Mouse (Mus musculus): Measurements from ENCODE around the gene Ppp4r1. TPM values are rescaled to one million over a fixed set of nuclear protein-coding genes. Genes with fewer than 3 reads are reported as not detected.

Gene Ppp4r1
- polyA plus RNA-seq, 1 experiment from 2014 or later: 21.2 TPM

GRCm38 (mm10) chr17:65866201-65866600 lies 83.8 kb downstream of the Ppp4r1 start:
- Histone ChIP-seq H3K27me3 (replicated peaks; ENCODE audit: insufficient read depth, low read length) (no peaks in the 10 kb centered on the region), H3K9ac (replicated peaks; ENCODE audit: low read depth) (no peak overlapping the region), H3K4me1 (ENCODE audit: insufficient read depth, low read depth, low read length) (no peaks in the 10 kb centered on the region), H3K9me3 (ENCODE audit: low read length) (no peaks in the 10 kb centered on the region), H3K27ac (ENCODE audit: low read length) (no peak overlapping the region), H3K36me3 (ENCODE audit: insufficient read depth, low read length) (peaks cover 10% of the 10 kb centered on the region; the same call in 1 of the 2 replicates), H3K4me2 (replicated peaks; ENCODE audit: low read depth, low read length) (no peak overlapping the region), H3K4me3 (ENCODE audit: low read depth, low read length) (no peak overlapping the region)
- 57% methylated on average over 3 of the region's 3 CpGs for WGBS
- TF ChIP-seq EP300 (IDR thresholded peaks at IDR 0.05) (no peak), CTCF (IDR thresholded peaks at IDR 0.05) (no peak)
- DNase-seq (ENCODE audit: low spot score) (no peak), ATAC-seq (no peak)

- WGBS: 93% methylated on average over 5 of the region's 5 CpGs
- no peaks in the 10 kb centered on the region for H3K27me3 ChIP-seq (replicated peaks; ENCODE audit: insufficient read depth, low read length)
- H3K9me3 ChIP-seq (ENCODE audit: low read length): no peaks in the 10 kb centered on the region
- H3K4me1 ChIP-seq (ENCODE audit: insufficient read depth, low read depth, low read length): no peaks in the 10 kb centered on the region; the same call in 1 of the 2 replicates
- no peak overlapping the region for H3K9ac ChIP-seq (replicated peaks; ENCODE audit: low read depth)
- no peak for TF ChIP-seq EP300 (IDR thresholded peaks at IDR 0.05)
- TF ChIP-seq CTCF (IDR thresholded peaks at IDR 0.05): no peak
- peaks cover 10% of the 10 kb centered on the region; the same call in 1 of the 2 replicates for H3K36me3 ChIP-seq (ENCODE audit: insufficient read depth, low read length)
- DNase-seq (ENCODE audit: low spot score): no peak
- no peak overlapping the region for H3K4me2 ChIP-seq (replicated peaks; ENCODE audit: low read depth, low read length)
- H3K27ac ChIP-seq (ENCODE audit: low read length): no peak overlapping the region
- ATAC-seq: no peak
- no peak overlapping the region for H3K4me3 ChIP-seq (ENCODE audit: low read depth, low read length)
Measured at GRCm38 (mm10) chr17:65867996-65868395, 85.6 kb downstream of the Ppp4r1 start.

GRCm38 (mm10) chr17:65869720-65870119 lies 87.3 kb downstream of the Ppp4r1 start:
- WGBS: 84% methylated on average over 10 of the region's 10 CpGs

GRCm38 (mm10) chr17:65870146-65870545 lies 87.8 kb downstream of the Ppp4r1 start:
- peak; percentile 74 for DNase-seq (ENCODE audit: low spot score)
- Histone ChIP-seq H3K4me2 (replicated peaks; ENCODE audit: low read depth, low read length) (no peak overlapping the region), H3K27ac (ENCODE audit: low read length) (no peak overlapping the region), H3K9ac (replicated peaks; ENCODE audit: low read depth) (no peak overlapping the region), H3K4me1 (ENCODE audit: insufficient read depth, low read depth, low read length) (no peaks in the 10 kb centered on the region; the same call in 1 of the 2 replicates), H3K4me3 (ENCODE audit: low read depth, low read length) (no peak overlapping the region), H3K9me3 (ENCODE audit: low read length) (no peaks in the 10 kb centered on the region), H3K36me3 (ENCODE audit: insufficient read depth, low read length) (no peaks in the 10 kb centered on the region), H3K27me3 (replicated peaks; ENCODE audit: insufficient read depth, low read length) (no peaks in the 10 kb centered on the region)
- peak; percentile 54 for ATAC-seq
- peak; percentile 85 for TF ChIP-seq CTCF (IDR thresholded peaks at IDR 0.05)
- TF ChIP-seq EP300 (IDR thresholded peaks at IDR 0.05): no peak
- WGBS: 28% methylated on average over 4 of the region's 4 CpGs

More at GRCm38 (mm10) chr17:65869720-65870119, 87.3 kb downstream of the Ppp4r1 start:
- Histone ChIP-seq H3K9ac (replicated peaks; ENCODE audit: low read depth) (no peak overlapping the region), H3K9me3 (ENCODE audit: low read length) (no peaks in the 10 kb centered on the region), H3K4me1 (ENCODE audit: insufficient read depth, low read depth, low read length) (no peaks in the 10 kb centered on the region; the same call in 1 of the 2 replicates), H3K27me3 (replicated peaks; ENCODE audit: insufficient read depth, low read length) (no peaks in the 10 kb centered on the region), H3K4me3 (ENCODE audit: low read depth, low read length) (no peak overlapping the region), H3K36me3 (ENCODE audit: insufficient read depth, low read length) (no peaks in the 10 kb centered on the region), H3K4me2 (replicated peaks; ENCODE audit: low read depth, low read length) (no peak overlapping the region), H3K27ac (ENCODE audit: low read length) (no peak overlapping the region)
- DNase-seq (ENCODE audit: low spot score) (no peak), ATAC-seq (no peak)
- no peak for TF ChIP-seq CTCF (IDR thresholded peaks at IDR 0.05)
- no peak for TF ChIP-seq EP300 (IDR thresholded peaks at IDR 0.05)

GRCm38 (mm10) chr17:65871641-65872041 lies 89.3 kb downstream of the Ppp4r1 start:
- ATAC-seq: 0 out of 2 replicates have a peak, but pooled peaks have one; percentile 20
- Histone ChIP-seq H3K4me2 (replicated peaks; ENCODE audit: low read depth, low read length) (no peak overlapping the region), H3K4me1 (ENCODE audit: insufficient read depth, low read depth, low read length) (no peaks in the 10 kb centered on the region; the same call in 1 of the 2 replicates), H3K27me3 (replicated peaks; ENCODE audit: insufficient read depth, low read length) (no peaks in the 10 kb centered on the region), H3K4me3 (ENCODE audit: low read depth, low read length) (no peak overlapping the region), H3K9me3 (ENCODE audit: low read length) (no peaks in the 10 kb centered on the region), H3K27ac (ENCODE audit: low read length) (peak overlapping the region; percentile 47; the same call in 1 of the 2 replicates), H3K36me3 (ENCODE audit: insufficient read depth, low read length) (no peaks in the 10 kb centered on the region), H3K9ac (replicated peaks; ENCODE audit: low read depth) (no peak overlapping the region)
- 17% methylated on average over 5 of the region's 5 CpGs for WGBS
- no peak for DNase-seq (ENCODE audit: low spot score)
- TF ChIP-seq EP300 (IDR thresholded peaks at IDR 0.05) (no peak), CTCF (IDR thresholded peaks at IDR 0.05) (no peak)

- Histone ChIP-seq H3K9ac (replicated peaks; ENCODE audit: low read depth) (no peak overlapping the region), H3K4me3 (ENCODE audit: low read depth, low read length) (no peak overlapping the region), H3K9me3 (ENCODE audit: low read length) (no peaks in the 10 kb centered on the region), H3K4me2 (replicated peaks; ENCODE audit: low read depth, low read length) (no peak overlapping the region), H3K27me3 (replicated peaks; ENCODE audit: insufficient read depth, low read length) (no peaks in the 10 kb centered on the region), H3K4me1 (ENCODE audit: insufficient read depth, low read depth, low read length) (no peaks in the 10 kb centered on the region; the same call in 1 of the 2 replicates), H3K27ac (ENCODE audit: low read length) (peak overlapping the region; percentile 47; the same call in 1 of the 2 replicates), H3K36me3 (ENCODE audit: insufficient read depth, low read length) (no peaks in the 10 kb centered on the region)
- WGBS: 42% methylated on average over 6 of the region's 6 CpGs
- ATAC-seq (no peak), DNase-seq (ENCODE audit: low spot score) (no peak)
- TF ChIP-seq CTCF (IDR thresholded peaks at IDR 0.05) (no peak), EP300 (IDR thresholded peaks at IDR 0.05) (no peak)
Measured at GRCm38 (mm10) chr17:65872051-65872450, 89.7 kb downstream of the Ppp4r1 start.

Measured in lung, postnatal 0 days (tissue).